8 mouse cellular contexts compared by ENCODE assay signal in genomic region chr9:114843634-114844016, GRCm38 (mm10). TPM values are rescaled to one million over a fixed set of nuclear protein-coding genes. Genes with fewer than 3 reads are reported as not detected.
DNase-seq lines count a peak whose midpoint lies in the region; ATAC-seq and TF ChIP-seq lines count a peak whose summit lies in the region.

No protein-coding gene starts in this region.

- ATAC-seq in forebrain, embryonic 13.5 days: peak; percentile 65
- peak; percentile 66; the same call in 1 of the 2 replicates for ATAC-seq in hindbrain, postnatal 0 days
- peak; percentile 48; the same call in 1 of the 2 replicates for ATAC-seq in midbrain, embryonic 14.5 days (ENCODE audit: low FRiP score, low TSS enrichment)

- peak overlapping the region; percentile 77 for H3K9ac ChIP-seq in heart, adult 2 months (ENCODE audit: low read depth, low read length)
- peak overlapping the region; percentile 77 for H3K9ac ChIP-seq in forebrain, embryonic 13.5 days
- peak overlapping the region; percentile 53 for H3K9ac ChIP-seq in hindbrain, postnatal 0 days (replicated peaks; ENCODE audit: low read length)
- peak overlapping the region; percentile 93 for H3K9ac ChIP-seq in liver, adult 2 months (ENCODE audit: low read depth, low read length)
- H3K9ac ChIP-seq in midbrain, embryonic 14.5 days (replicated peaks; ENCODE audit: low read length): peak overlapping the region; percentile 53

- WGBS in heart, adult 2 months: 0% methylated on average over 40 of the region's 40 CpGs
- under 1% methylated on average over 40 of the region's 40 CpGs for WGBS in forebrain, embryonic 13.5 days
- WGBS in hindbrain, postnatal 0 days: under 1% methylated on average over 40 of the region's 40 CpGs
- under 1% methylated on average over 40 of the region's 40 CpGs for WGBS in liver, adult 2 months
- under 1% methylated on average over 40 of the region's 40 CpGs for WGBS in midbrain, embryonic 14.5 days

- peak; percentile 52 to 67 for DNase-seq in heart, adult 2 months
- DNase-seq in heart, adult 11 months: no peak
- DNase-seq in adrenal gland, postnatal 36 days: peak; percentile 61 to 75
- peak; percentile 20 for DNase-seq in hindbrain, postnatal 0 days (ENCODE audit: low spot score)
- DNase-seq in liver, adult 2 months (ENCODE audit: extremely low read depth, low read depth, low spot score): no peak
- peak; percentile 65 for DNase-seq in midbrain, embryonic 14.5 days
- DNase-seq in urinary bladder, postnatal 25 days (ENCODE audit: low spot score): peak; percentile 12

- TF ChIP-seq EP300 in heart, adult 2 months (IDR thresholded peaks at IDR 0.05; ENCODE audit: insufficient read depth, low read depth, low read length): no peak

- H3K79me2 ChIP-seq in heart, adult 2 months (replicated peaks; ENCODE audit: control insufficient read depth, insufficient read depth, low read length): no peaks in the 10 kb centered on the region
- peaks cover 25% of the 10 kb centered on the region for H3K79me2 ChIP-seq in liver, adult 2 months (ENCODE audit: control insufficient read depth, insufficient read depth, low read length)

- no peaks in the 10 kb centered on the region for H3K36me3 ChIP-seq in heart, adult 2 months (ENCODE audit: control insufficient read depth, insufficient read depth, low read length)
- H3K36me3 ChIP-seq in forebrain, embryonic 13.5 days (ENCODE audit: poor library complexity, severe bottlenecking): no peaks in the 10 kb centered on the region
- H3K36me3 ChIP-seq in hindbrain, postnatal 0 days (ENCODE audit: insufficient read depth, low read length): no peaks in the 10 kb centered on the region
- no peaks in the 10 kb centered on the region; the same call in 1 of the 2 replicates for H3K36me3 ChIP-seq in liver, adult 2 months (ENCODE audit: control insufficient read depth, insufficient read depth, low read length)
- H3K36me3 ChIP-seq in midbrain, embryonic 14.5 days (ENCODE audit: control insufficient read depth, insufficient read depth, low read length): no peaks in the 10 kb centered on the region

- peak overlapping the region; percentile 87 for H3K27ac ChIP-seq in heart, adult 2 months
- H3K27ac ChIP-seq in forebrain, embryonic 13.5 days: no peak overlapping the region
- no peak overlapping the region; the same call in 1 of the 2 replicates for H3K27ac ChIP-seq in hindbrain, postnatal 0 days
- H3K27ac ChIP-seq in liver, adult 2 months (replicated peaks; ENCODE audit: insufficient read depth, low read depth, low read length): peak overlapping the region; percentile 94
- H3K27ac ChIP-seq in midbrain, embryonic 14.5 days (replicated peaks; ENCODE audit: low read depth, low read length): no peak overlapping the region

- no peak for TF ChIP-seq POLR2A in heart, adult 2 months (IDR thresholded peaks at IDR 0.05; ENCODE audit: insufficient read depth, low read depth, low read length)
- TF ChIP-seq POLR2A in liver, adult 2 months (IDR thresholded peaks at IDR 0.05; ENCODE audit: extremely low read depth, insufficient read depth, low read length): no peak

- intact Hi-C loops in heart, adult 2 months (cut with DNase I): loop anchor here (2.0 to 5.0 kb wide), 2 partner anchors 39 to 64 kb away; no protein-coding TSS in a partner anchor

- H3K4me2 ChIP-seq in forebrain, embryonic 13.5 days: peak overlapping the region; percentile 95
- peak overlapping the region; percentile 100 for H3K4me2 ChIP-seq in hindbrain, postnatal 0 days (ENCODE audit: low read depth, low read length)
- peak overlapping the region; percentile 99 for H3K4me2 ChIP-seq in midbrain, embryonic 14.5 days (ENCODE audit: low read length)

- H3K4me1 ChIP-seq in heart, adult 2 months (ENCODE audit: control insufficient read depth, insufficient read depth, low read length): 0 out of 2 replicates have a peak, but pooled peaks cover 2% of the 10 kb centered on the region
- peaks cover 7% of the 10 kb centered on the region for H3K4me1 ChIP-seq in forebrain, embryonic 13.5 days
- H3K4me1 ChIP-seq in hindbrain, postnatal 0 days (ENCODE audit: insufficient read depth, low read length): no peaks in the 10 kb centered on the region
- peaks cover 22% of the 10 kb centered on the region for H3K4me1 ChIP-seq in liver, adult 2 months (ENCODE audit: control insufficient read depth, insufficient read depth, low read length)
- H3K4me1 ChIP-seq in midbrain, embryonic 14.5 days (ENCODE audit: control insufficient read depth, insufficient read depth, low read length): peaks cover 5% of the 10 kb centered on the region; the same call in 1 of the 2 replicates

- no peaks in the 10 kb centered on the region for H3K27me3 ChIP-seq in heart, adult 2 months (ENCODE audit: control insufficient read depth, insufficient read depth, low read length)
- H3K27me3 ChIP-seq in forebrain, embryonic 13.5 days: peaks cover 17% of the 10 kb centered on the region
- H3K27me3 ChIP-seq in hindbrain, postnatal 0 days (ENCODE audit: insufficient read depth, low read length): no peaks in the 10 kb centered on the region
- no peaks in the 10 kb centered on the region for H3K27me3 ChIP-seq in liver, adult 2 months (ENCODE audit: control insufficient read depth, insufficient read depth, low read length)
- peaks cover 9% of the 10 kb centered on the region; the same call in 1 of the 2 replicates for H3K27me3 ChIP-seq in midbrain, embryonic 14.5 days (ENCODE audit: control insufficient read depth, insufficient read depth, low read length)

- H3K4me3 ChIP-seq in heart, adult 2 months: peak overlapping the region; percentile 78
- H3K4me3 ChIP-seq in forebrain, embryonic 13.5 days: peak overlapping the region; percentile 63
- H3K4me3 ChIP-seq in hindbrain, postnatal 0 days (ENCODE audit: low read length): peak overlapping the region; percentile 64
- H3K4me3 ChIP-seq in liver, adult 2 months (ENCODE audit: insufficient read depth, low read depth, low read length): peak overlapping the region; percentile 86
- H3K4me3 ChIP-seq in midbrain, embryonic 14.5 days (replicated peaks; ENCODE audit: low read depth, low read length): peak overlapping the region; percentile 58

- H3K9me3 ChIP-seq in forebrain, embryonic 13.5 days (replicated peaks): no peaks in the 10 kb centered on the region
- H3K9me3 ChIP-seq in hindbrain, postnatal 0 days (ENCODE audit: low read length): no peaks in the 10 kb centered on the region
- H3K9me3 ChIP-seq in midbrain, embryonic 14.5 days (ENCODE audit: control insufficient read depth, low read length): no peaks in the 10 kb centered on the region

- TF ChIP-seq CTCF in heart, adult 2 months (IDR thresholded peaks at IDR 0.05): no peak
- TF ChIP-seq CTCF in hindbrain, postnatal 0 days (IDR thresholded peaks at IDR 0.05; ENCODE audit: low read depth): no peak
- no peak for TF ChIP-seq CTCF in liver, adult 2 months (IDR thresholded peaks at IDR 0.05; ENCODE audit: low read depth, low read length)

RNA-seq across cellular contexts. Expression of gene Cmtm8, which starts 0.3 kb away (rescaled TPM):
- total RNA-seq in heart, adult 2 months (2021): 10 to 100 TPM; 11.5 to 11.9 TPM
- polyA plus RNA-seq in heart, adult 2 months (2012; rRNA removed): 28.7 and 39.4 TPM in 2 replicates
- 1 to 10 TPM; 5.7 to 6.9 TPM for total RNA-seq in adrenal gland, postnatal 36 days (2021)
- 12.1 and 13.3 TPM in 2 replicates for polyA plus RNA-seq in forebrain, embryonic 13.5 days (2015; fragmentation: Nextera tagmentation; extraction: Ambion mirVana)
- total RNA-seq in hindbrain, postnatal 0 days (2014; rRNA removed): 5.9 and 7.1 TPM in 2 replicates
- polyA plus RNA-seq in hindbrain, postnatal 0 days (2015; fragmentation: Nextera tagmentation; extraction: Ambion mirVana): 6.6 and 7.3 TPM in 2 replicates
- total RNA-seq in liver, adult 2 months (2014; rRNA removed): 77.3 and 102 TPM in 2 replicates
- 180 and 217 TPM in 2 replicates for polyA plus RNA-seq in liver, adult 2 months (2012; rRNA removed)
- polyA plus RNA-seq in midbrain, embryonic 14.5 days (2014; fragmentation: Nextera tagmentation; extraction: Ambion mirVana): 4.4 and 6.1 TPM in 2 replicates

Comparison
In these comparisons a context has a peak if more than half of its experiments do, and no peak if none do; other contexts are left out.
1. DNase-seq: peak in heart, adult 2 months (2 of 2), adrenal gland, postnatal 36 days (2 of 2), hindbrain, postnatal 0 days (single experiment), midbrain, embryonic 14.5 days (single experiment) and urinary bladder, postnatal 25 days (single experiment); none in heart, adult 11 months (single experiment) and liver, adult 2 months (single experiment).
2. H3K27ac ChIP-seq: peak in heart, adult 2 months (single experiment) and liver, adult 2 months (single experiment); none in forebrain, embryonic 13.5 days (single experiment), hindbrain, postnatal 0 days (single experiment) and midbrain, embryonic 14.5 days (single experiment).
3. Peak in every context shown above with its lines, with median percentiles within 50 percentile points of each other: H3K4me3 ChIP-seq, H3K9ac ChIP-seq, ATAC-seq and H3K4me2 ChIP-seq.